Mouse (Mus musculus): ENCODE results near the gene Slamf6. TPM values are rescaled to one million over a fixed set of nuclear protein-coding genes. Genes with fewer than 3 reads are reported as not detected.

Slamf6 gene
- total RNA-seq, 2 experiments from 2014 or later, result 0.09 TPM; not detected in 1

DNA sequence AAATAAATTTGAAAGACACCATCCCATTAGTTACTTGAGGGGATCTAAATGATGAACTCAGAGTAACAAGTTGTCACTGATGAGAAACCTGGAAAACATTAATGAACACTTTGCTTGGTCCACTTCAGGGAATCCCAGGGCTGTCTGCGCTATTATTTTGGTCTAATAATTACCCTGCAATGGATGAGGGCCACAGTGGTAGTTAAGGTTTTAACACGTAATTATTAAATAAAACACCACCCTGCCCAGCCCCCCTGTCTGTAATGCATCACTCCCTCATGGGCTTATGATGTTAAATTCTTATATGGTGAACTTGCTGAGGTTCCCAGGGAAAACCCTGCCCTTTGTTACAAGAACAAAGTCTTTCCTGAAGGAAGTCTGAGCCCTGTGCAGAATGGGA, 74.6 kb downstream of the Slamf6 start:
- intact Hi-C loops (cut with DNase I; ENCODE audit: low total_unique reads), result no loop called here
- no peak for DNase-seq

DNA sequence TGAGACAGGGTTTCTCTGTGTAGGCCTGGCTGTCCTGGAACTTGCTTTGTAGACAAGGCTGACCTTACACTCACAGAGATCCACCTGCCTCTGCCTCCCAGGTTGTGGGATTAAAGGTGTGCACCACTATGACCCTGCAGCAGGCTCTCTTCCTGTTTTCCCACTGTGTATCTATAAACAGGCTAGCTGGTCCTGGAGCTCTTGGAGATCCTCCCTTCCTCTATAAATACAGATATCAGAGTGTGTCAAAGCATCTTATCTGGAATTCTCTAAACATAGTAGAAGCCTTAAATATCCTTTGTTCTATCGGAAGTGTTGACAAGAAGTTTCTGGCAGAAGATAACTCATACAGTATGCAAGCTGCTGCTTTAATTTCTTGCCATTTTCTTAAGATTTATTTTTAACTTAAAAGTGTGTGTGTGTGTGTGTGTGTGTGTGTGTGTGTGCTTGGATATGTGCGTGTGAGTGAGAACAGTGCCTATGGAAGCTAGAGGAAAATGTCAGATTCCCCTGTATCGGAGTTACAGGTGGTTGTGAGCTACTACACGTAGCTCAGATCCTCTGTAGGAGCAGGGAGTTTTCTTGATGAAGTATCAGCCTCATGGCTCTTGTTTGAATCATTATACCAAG, 75.7 kb downstream of the Slamf6 start:
- no peak for DNase-seq
- intact Hi-C loops (cut with DNase I; ENCODE audit: low total_unique reads), result no loop called here

GRCm38 (mm10) chr1:171994501-171994900, 77.2 kb downstream of the Slamf6 start:
- intact Hi-C loops (cut with DNase I; ENCODE audit: low total_unique reads), result no loop called here
- DNase-seq, result no peak

DNA sequence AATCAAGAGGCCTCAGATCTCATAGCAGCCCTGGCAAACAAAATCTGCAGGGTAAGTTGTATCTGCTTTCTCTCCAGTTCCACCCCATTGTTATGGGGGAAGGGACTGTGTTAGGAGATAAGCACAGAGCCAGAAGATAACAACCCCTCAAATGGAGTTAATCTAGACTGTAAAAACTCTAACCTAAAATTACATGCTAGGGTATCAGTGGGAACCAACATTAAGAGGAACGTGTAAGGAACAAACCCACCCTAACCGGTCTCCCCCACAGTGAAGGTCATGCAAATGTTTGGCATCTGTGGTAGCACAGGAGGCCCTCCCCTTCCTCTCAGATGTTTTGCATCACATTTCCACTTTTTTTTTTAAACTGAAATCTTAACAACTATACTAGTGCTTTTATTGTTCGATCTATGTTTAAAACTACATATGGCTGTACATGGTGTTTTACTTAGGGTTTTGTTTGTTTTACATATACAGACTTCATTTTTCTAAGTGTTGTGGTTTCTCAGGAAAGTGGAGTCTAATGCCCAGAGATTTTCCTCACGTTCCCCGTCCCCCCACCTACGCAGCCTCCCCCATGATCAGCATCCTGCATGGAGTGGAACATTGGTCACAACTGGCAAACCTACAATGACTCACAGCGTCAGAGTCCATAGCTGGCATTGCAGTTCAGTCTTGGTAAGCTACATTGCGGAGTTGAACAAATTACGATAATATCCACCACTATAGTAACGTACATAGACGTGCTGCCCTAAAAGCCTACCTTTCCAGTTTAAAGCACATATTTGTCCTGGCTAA, 77.8 kb downstream of the Slamf6 start:
- intact Hi-C loops (cut with DNase I; ENCODE audit: low total_unique reads), result no loop called here
- DNase-seq, result no peak

DNA sequence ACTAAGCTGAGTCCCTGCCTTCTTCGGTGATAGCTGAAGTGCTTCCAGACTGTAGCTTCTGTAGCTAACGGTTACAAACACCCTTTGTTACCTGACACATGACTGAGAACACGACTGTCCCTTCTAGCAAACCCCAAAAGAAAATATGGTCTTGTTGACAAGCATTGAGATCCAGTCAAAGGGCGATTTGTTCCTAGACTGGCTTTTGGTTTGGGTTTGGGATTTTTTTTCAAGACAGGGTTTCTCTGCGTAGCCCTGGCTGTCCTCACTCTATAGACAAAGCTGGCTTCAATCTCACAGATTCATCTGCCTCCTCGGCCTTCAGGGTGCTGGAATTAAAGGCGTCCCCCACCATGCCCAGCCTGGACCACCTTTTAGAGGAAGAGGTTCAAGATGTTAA, 79.4 kb downstream of the Slamf6 start:
- intact Hi-C loops (cut with DNase I; ENCODE audit: low total_unique reads), result no loop called here
- DNase-seq, result no peak

- DNase-seq, result no peak
- intact Hi-C loops (cut with DNase I; ENCODE audit: low total_unique reads), result no loop called here
These were observed 81.7 kb downstream of the Slamf6 start for GRCm38 (mm10) chr1:171998820-171999597.

DNA sequence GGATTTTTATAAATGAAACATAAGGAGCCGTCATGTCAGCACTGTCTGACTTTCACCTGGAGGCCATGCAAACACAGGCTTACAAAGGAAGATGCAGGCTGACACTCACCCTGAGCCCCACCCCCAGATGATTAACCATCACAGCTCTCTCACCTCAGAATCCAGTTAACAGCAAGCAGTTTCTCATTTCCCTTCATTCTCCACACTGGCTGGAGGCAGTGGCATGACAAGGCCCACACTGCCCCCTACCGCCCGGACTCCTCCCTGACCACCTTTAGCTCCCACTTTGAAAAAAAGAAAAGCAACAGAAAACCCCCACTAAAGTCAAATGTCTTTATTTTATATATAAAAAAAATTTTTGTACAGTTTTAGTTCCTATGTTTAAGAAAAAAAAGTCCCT, 83.3 kb downstream of the Slamf6 start:
- peak; percentile 41 for DNase-seq
- intact Hi-C loops (cut with DNase I; ENCODE audit: low total_unique reads), result no loop called here

DNA sequence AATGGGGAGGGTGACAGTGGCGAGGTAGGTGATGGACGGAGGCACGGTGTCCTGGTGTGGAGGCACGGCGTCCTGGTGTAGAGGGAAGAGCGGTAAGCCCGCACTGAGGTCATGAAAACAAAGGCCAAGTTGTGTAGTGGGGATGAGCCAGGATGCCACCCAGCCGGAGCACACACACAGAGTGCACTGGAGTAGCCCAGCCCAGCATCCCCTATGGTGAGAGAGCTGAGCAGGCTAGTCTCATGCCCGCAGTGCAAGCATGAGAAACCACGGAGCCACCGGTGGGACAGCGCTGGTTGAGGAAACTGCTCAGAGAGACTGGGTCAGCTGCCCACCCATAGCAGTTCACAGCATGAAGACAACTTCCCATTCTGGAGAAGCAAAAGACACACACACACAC, 84.3 kb downstream of the Slamf6 start:
- intact Hi-C loops (cut with DNase I; ENCODE audit: low total_unique reads), result no loop called here
- DNase-seq, result no peak

Other genes starting within 250 kb of the Slamf6 start
- gene Cd48, start 235.5 kb upstream of the Slamf6 start, total RNA-seq (2021), result 1 to 10 TPM in 1 of 2 experiments, under 1 TPM in 1; 0.75 to 1.1 TPM
- not detected for gene Slamf1, start 150.4 kb upstream of the Slamf6 start, total RNA-seq (2021)
- 1 to 10 TPM; 1.1 to 1.4 TPM for gene Cd84, start 77.8 kb upstream of the Slamf6 start, total RNA-seq (2021)
- gene Gm10521, start 21.9 kb upstream of the Slamf6 start, total RNA-seq (2021), result under 1 TPM in 1 of 2 experiments, not detected in 1; 0.13 TPM
- gene Vangl2, start 110.9 kb downstream of the Slamf6 start, total RNA-seq (2021), result 1 to 10 TPM; 1.9 to 2.6 TPM
- not detected for gene Nhlh1, start 140.1 kb downstream of the Slamf6 start, total RNA-seq (2021)
- 10 to 100 TPM; 80.8 to 80.9 TPM for gene Copa, start 165.0 kb downstream of the Slamf6 start, total RNA-seq (2021)
- 10 to 100 TPM; 33.6 to 34.5 TPM for gene Ncstn, start 165.3 kb downstream of the Slamf6 start, total RNA-seq (2021)
- gene Pex19, start 209.2 kb downstream of the Slamf6 start, total RNA-seq (2021), result 10 to 100 TPM; 88.5 to 95.2 TPM
- 100 to 1,000 TPM; 131 to 134 TPM for gene Dcaf8, start 230.6 kb downstream of the Slamf6 start, total RNA-seq (2021)